Mouse (Mus musculus) mesoderm, embryonic 11.5 days (tissue): ENCODE data around the gene Sesn3.
"Not testable (repeated sequence)": the region's sequence is repeated elsewhere in the genome, so short reads cannot be mapped to it uniquely, and the experiment has no call there.

Source experiments
- DNase-seq: peaks from one replicate; pipeline ENCODE4 v3.0.0-alpha.2; 2012; ENCODE audit warnings: low read depth, low spot score

The Sesn3 gene

GRCm38 (mm10) chr9:14274986-14275720 lies at the start of gene Sesn3:
Sesn3 (plus strand) TSS chr9:14275067.
- peak; percentile 92 for DNase-seq

- DNase-seq = not testable (repeated sequence)
Measured at GRCm38 (mm10) chr9:14227086-14227485, 47.8 kb upstream of the Sesn3 start.

GRCm38 (mm10) chr9:14233702-14234373 lies 41.0 kb upstream of the Sesn3 start:
- DNase-seq = peak; percentile 61

- no peak for DNase-seq
Measured at GRCm38 (mm10) chr9:14235286-14235685, 39.6 kb upstream of the Sesn3 start.

GRCm38 (mm10) chr9:14241003-14241402 lies 33.9 kb upstream of the Sesn3 start:
- not testable (repeated sequence) for DNase-seq

DNA sequence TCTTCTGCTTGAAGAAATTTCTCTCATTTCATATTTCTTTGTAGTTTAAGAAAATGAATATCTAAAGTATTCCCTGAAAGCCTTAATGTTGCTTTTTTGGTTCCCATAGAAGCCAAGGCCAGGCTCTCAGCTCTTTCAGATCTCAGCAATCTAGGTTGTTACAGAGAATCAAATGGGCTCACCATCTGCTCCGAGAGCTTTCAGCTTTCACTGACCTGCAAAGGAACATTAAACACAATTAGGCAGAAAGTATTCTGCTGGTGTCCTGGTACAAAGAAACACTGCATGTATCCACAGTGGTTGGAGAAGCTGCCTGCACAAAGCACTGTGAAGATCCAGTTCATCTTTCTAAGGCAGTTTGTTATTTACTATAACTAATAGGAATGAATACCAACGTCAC lies 32.6 kb upstream of the Sesn3 start:
- DNase-seq = no peak

DNA sequence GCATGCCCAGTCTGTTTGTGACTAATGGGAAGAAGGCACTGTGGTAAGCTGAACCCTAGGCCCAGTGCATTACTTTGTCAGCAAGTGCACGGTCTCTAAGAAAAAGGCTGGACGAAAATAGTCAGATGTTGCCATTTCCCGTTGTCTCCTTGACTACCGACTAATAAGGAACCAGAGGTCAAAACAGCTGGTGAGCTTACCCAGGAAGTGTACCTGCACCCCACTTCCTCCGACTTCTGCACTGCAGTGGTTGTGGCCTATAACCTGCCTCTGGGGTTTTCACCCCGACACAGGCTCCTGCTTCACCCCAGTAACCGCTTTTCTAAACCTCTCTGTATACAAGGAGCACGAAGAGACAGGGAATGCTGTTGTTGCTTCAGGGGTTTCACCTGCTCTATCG lies 30.3 kb upstream of the Sesn3 start:
- no peak for DNase-seq

- DNase-seq = no peak
Measured at GRCm38 (mm10) chr9:14245013-14245586, 29.8 kb upstream of the Sesn3 start.

DNA sequence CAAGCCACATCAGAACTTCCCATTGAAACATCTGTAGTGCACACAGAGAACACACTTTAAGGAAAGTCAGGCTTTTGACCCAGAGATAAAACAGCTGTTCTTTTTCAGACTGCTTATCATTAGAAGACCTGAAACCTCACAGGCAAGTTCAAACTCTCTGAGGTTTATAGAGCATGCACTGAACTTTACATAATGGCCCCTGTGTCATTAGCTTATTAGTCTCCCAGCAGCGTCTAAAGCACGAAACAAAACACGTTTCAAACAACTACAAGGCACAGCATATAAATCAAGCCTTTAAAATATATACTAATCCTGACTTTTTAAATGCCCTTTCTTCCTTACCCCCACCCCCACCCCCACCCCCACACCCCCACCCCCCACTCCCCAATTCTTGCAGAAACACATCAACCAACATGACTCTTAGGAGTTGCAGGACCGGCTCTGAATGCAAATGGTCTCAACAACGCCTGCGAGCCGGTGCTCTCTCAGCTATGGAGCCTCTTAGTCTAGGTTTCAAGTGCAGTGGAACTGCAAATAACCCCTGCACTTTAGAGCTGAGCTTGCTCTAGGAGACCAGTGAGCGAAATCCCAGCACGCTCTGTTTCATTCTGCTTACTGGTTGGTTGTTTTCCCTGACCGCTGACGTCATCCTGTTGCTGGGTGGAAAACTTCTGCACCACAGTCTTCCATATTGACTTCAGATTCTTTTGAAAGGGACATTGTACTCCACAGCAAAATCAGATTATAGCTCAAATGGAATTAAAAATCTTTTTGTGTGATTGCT lies 28.7 kb upstream of the Sesn3 start:
- peak; percentile 75 for DNase-seq

DNA sequence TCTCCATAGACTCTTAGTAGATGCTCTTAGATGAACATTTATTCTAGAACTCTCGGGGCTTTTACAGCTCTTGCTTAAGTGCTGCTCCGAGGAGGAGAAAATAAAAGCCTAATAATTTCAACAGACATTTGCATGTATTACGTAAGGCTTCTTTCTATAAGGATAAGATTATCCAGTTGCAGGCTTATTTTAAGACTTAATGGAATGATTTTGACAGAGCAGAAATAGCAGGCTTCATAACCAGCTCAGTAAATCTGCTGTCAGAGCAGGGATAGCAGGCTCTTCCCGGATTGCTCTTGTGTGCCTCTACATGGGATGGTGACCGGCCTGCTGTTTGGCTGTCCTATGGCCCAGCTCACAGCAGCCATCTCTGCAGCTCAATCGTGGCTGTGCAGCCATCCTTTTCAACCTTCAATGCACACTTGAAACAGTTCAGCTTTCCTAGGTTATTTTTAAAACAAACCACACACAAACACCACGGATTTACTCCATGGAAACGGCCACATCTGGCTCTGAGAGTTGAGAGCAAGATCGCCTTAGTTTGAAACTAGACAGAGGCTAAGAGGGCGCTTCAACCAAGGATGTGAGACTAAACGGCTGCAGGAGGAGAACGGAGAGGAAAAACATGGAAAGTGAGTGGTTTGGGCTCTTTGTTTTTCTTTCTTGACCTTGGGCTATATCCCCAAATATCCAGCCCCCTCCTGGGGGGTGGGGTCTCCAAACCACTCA lies 27.2 kb upstream of the Sesn3 start:
- no peak for DNase-seq

- no peak for DNase-seq
Measured at GRCm38 (mm10) chr9:14248209-14248596, 26.7 kb upstream of the Sesn3 start.

DNA sequence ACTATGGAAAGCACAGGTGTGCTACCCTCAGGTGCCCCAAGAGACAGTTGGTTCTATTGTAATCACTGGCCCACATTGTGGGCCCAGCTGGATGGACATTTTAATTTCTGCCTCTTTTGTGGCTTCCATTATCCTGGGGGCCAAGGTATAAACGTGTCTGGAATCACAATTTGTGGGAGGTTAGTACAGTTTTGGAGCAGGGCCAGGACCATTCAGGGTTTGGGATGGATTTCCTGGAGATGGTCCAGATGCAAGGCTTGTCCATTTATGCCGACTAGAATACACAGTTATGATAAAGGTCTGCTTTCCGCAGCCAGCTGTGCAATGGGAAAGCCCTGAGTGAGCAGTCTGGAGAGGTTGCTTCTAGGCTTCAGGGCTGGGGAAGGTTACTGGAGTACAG lies 13.7 kb upstream of the Sesn3 start:
- DNase-seq = no peak

DNA sequence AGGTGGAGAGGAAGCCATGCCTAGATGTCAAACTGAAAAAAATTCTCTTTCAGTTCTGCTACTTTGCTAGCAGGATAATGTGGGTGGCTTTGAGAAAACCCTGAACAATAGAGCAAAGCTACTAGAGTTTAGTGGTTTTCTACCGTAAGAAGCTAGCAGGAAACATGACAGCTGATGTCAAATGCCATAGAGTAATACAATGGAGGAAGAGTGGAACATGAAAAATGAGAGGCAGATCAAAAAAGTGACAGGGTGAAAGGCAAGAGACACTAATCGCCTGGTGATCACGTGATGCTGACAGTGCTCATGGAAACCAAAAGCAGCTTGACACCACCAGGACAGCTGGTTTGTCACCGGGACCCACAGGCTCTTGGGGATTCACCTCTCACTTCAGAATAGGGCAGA lies 12.3 kb upstream of the Sesn3 start:
- no peak for DNase-seq

DNA sequence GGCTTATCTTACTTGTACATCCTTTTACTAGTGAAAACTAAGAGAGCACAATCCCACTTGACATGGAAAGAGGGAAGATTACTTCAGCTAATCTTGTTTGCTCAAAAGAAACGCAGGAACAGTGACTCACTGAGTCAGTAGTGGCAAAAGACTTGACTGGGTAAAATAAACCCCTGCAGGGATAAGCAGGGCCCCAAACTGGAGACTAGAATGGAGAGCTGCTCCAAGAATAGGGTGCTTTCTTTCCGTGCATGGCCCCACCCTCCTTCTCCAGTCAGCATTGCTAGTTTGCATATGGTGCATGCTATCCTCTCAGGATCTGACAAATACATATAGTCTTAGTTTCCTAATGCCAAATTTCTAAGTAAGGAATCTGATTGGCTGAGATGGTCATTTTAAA lies 8.4 kb upstream of the Sesn3 start:
- no peak for DNase-seq

DNA sequence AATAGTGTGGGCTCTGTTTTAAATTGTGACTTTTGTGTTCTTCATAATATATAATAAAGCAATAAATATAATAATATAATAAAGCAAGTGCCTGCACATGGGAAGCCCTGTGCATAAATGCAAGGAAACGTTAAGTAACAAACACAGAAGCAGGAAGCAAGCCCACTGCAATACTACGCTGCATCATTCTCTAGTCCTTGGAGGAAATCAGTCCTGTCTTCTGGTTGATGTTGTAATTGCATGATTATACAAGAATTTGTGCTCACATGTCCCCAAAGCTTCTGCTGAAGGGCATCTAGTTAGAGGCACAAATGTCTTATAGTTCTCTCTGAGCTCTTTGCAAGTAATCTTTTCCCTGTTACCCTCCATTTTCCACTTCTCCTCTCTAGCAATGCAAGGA lies 6.3 kb upstream of the Sesn3 start:
- DNase-seq = no peak

- DNase-seq = no peak
Measured at GRCm38 (mm10) chr9:14272921-14273320, 1.9 kb upstream of the Sesn3 start.

- DNase-seq = no peak
Measured at GRCm38 (mm10) chr9:14274586-14274985, 281 bp upstream of the Sesn3 start.

- peak; percentile 99 for DNase-seq
Measured at GRCm38 (mm10) chr9:14275792-14276480, 1.1 kb downstream of the Sesn3 start.

- DNase-seq = peak; percentile 39
Measured at GRCm38 (mm10) chr9:14276481-14277287, 1.8 kb downstream of the Sesn3 start.
